Mouse (Mus musculus) adrenal gland (tissue): ENCODE data around the gene Arid3a.

Source experiments
- intact Hi-C: fragments of 180-260 bp; cut with DNase I; formaldehyde crosslinking; loops from one replicate; pipeline ENCODE4 v1.15.1; 2025
- long read RNA-seq, 2 experiments: library from polyadenylated mRNA; unstranded; transcript quantifications; one replicate each; pipeline ENCODE4 v2.0.0; 2020; ENCODE audit warnings: borderline replicate concordance in 1 of 2; ENCODE audit not compliant: insufficient replicate concordance in 1 of 2

Arid3a gene
- long read RNA-seq, experiment 1, partial matches to known transcripts = 0 of 2 reads
- long read RNA-seq, experiment 1, other reads (novel, unspliced or antisense) = 2 of 2 reads
- long read RNA-seq, experiment 2, full-length matches to known transcripts = 2 of 3 reads
- long read RNA-seq, experiment 2, partial matches to known transcripts = 0 of 3 reads
- long read RNA-seq, experiment 2, other reads (novel, unspliced or antisense) = 1 of 3 reads

- intact Hi-C loops = no loop called here
Measured at GRCm38 (mm10) chr10:79926491-79927323, at the start of gene Arid3a. Gene Arid3a, plus strand, starts transcription at chr10:79927043.

GRCm38 (mm10) chr10:79877174-79877573, 49.7 kb upstream of the Arid3a start:
- intact Hi-C loops = no loop called here

GRCm38 (mm10) chr10:79877757-79878156, 49.1 kb upstream of the Arid3a start:
- intact Hi-C loops = no loop called here

- intact Hi-C loops = no loop called here
Measured at GRCm38 (mm10) chr10:79879527-79879926, 47.3 kb upstream of the Arid3a start.

GRCm38 (mm10) chr10:79880721-79881120, 46.1 kb upstream of the Arid3a start:
- intact Hi-C loops = loop anchor here (5.0 kb wide), 2 partner anchors 42 to 48 kb away; partner anchors contain the start of gene R3hdm4

- intact Hi-C loops = loop anchor here (5.0 kb wide), 2 partner anchors 40 to 50 kb away; partner anchors contain the start of gene R3hdm4
Measured at GRCm38 (mm10) chr10:79881981-79882380, 44.9 kb upstream of the Arid3a start.

- intact Hi-C loops = loop anchor here (5.0 kb wide), 2 partner anchors 39 to 51 kb away; partner anchors contain the start of gene R3hdm4
Measured at GRCm38 (mm10) chr10:79883297-79884084, 43.4 kb upstream of the Arid3a start.

- intact Hi-C loops = loop anchor here (5.0 kb wide), 2 partner anchors 38 to 52 kb away; partner anchors contain the start of gene R3hdm4
Measured at GRCm38 (mm10) chr10:79884446-79884845, 42.4 kb upstream of the Arid3a start.

GRCm38 (mm10) chr10:79884938-79885337, 41.9 kb upstream of the Arid3a start:
- intact Hi-C loops = loop anchor here (5.0 kb wide), 2 partner anchors 37 to 53 kb away; partner anchors contain the start of gene R3hdm4

GRCm38 (mm10) chr10:79886054-79886453, 40.8 kb upstream of the Arid3a start, which contains the start of gene Elane:
Gene Elane, plus strand, starts transcription at chr10:79886247.
- intact Hi-C loops = no loop called here

GRCm38 (mm10) chr10:79886611-79887010, 40.2 kb upstream of the Arid3a start:
- intact Hi-C loops = no loop called here

- intact Hi-C loops = no loop called here
Measured at GRCm38 (mm10) chr10:79889386-79889785, 37.5 kb upstream of the Arid3a start.

- intact Hi-C loops = loop anchor here (5.0 kb wide), 1 partner anchor 67 kb away; no protein-coding TSS in a partner anchor
Measured at GRCm38 (mm10) chr10:79890670-79891069, 36.2 kb upstream of the Arid3a start, which contains the start of gene Cfd. Gene Cfd, plus strand, starts transcription at chr10:79890853.

GRCm38 (mm10) chr10:79892451-79893118, 34.3 kb upstream of the Arid3a start:
- intact Hi-C loops = loop anchor here (5.0 kb wide), 1 partner anchor 65 kb away; no protein-coding TSS in a partner anchor

- intact Hi-C loops = no loop called here
Measured at GRCm38 (mm10) chr10:79896306-79896705, 30.5 kb upstream of the Arid3a start.

GRCm38 (mm10) chr10:79896814-79897213, 30.0 kb upstream of the Arid3a start:
- intact Hi-C loops = no loop called here

- intact Hi-C loops = no loop called here
Measured at GRCm38 (mm10) chr10:79897316-79898245, 29.3 kb upstream of the Arid3a start.

GRCm38 (mm10) chr10:79900951-79901410, 25.9 kb upstream of the Arid3a start:
- intact Hi-C loops = no loop called here

- intact Hi-C loops = no loop called here
Measured at GRCm38 (mm10) chr10:79906712-79907111, 20.1 kb upstream of the Arid3a start.
